Mouse (Mus musculus): ENCODE results near the gene Gramd1a. TPM values are rescaled to one million over a fixed set of nuclear protein-coding genes. Genes with fewer than 3 reads are reported as not detected.

Gene Gramd1a
- polyA plus RNA-seq, 1 experiment from 2014 or later, result 69.5 TPM

DNA sequence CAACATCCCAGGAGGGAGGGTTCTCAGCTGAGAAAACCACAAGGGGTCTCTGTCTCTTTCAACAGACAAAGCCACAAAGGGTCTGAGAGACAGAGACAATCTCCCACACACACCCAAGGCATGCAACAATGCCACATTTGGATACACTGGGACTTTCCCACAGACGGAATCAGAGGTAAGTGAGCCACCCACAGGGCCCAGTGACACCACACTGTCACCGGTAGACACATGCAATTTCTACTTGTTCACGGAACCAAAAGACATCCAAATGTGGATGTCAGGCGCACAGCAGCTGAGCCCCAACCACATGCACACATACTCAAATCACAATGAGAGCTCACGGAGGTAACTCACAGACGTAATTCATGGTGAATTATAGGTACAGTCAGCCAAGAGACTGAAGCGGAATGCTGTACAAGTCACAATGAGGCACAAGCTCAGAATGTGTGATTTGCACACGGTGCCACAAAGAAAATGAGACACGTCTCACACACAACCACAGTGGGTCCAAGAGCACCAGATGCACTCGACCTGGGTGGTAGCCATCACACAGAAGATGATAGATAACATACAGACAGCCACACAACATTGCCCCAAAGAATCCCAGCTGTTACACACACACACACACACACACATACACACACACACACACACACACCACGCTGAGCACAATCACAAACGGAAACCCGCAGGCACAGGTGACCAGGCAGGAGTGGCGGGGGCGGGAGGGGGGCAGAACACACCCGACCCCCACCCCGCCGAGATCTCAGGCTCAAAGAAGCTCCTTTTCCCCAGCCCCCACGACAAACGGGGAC, 5.7 kb downstream of the Gramd1a start:
- Histone ChIP-seq H3K4me1 (peaks cover 51% of the 10 kb centered on the region), H3K9ac (peak overlapping the region; percentile 95), H3K27ac (peak overlapping the region; percentile 94), H3K36me3 (peaks cover 4% of the 10 kb centered on the region; the same call in 1 of the 2 replicates), H3K27me3 (no peaks in the 10 kb centered on the region), H3K4me2 (peak overlapping the region; percentile 61), H3K4me3 (replicated peaks) (peak overlapping the region; percentile 93), H3K9me3 (replicated peaks) (no peaks in the 10 kb centered on the region)
- no peak for ATAC-seq (replicated peaks; ENCODE audit: low FRiP score)
- under 1% methylated on average over 20 of the region's 20 CpGs for WGBS

DNA sequence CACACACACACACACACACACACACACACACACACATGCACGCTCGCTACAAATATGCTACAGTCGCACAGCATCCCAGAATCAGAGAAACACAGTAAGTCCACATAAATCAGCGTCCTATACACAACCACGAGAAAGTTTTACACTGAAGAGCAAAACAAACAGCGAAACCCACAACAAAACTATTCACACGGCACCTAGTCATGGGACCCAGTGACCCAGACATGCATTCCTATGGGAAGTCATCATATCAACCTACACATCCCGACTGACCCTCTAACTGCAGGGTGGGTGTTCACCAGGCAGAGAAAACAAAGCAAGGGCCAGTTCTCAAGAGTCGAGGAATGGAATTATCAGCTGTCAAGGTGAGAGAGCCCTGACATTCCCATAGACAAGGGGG, 6.4 kb downstream of the Gramd1a start:
- peak overlapping the region; percentile 95 for H3K9ac ChIP-seq

DNA sequence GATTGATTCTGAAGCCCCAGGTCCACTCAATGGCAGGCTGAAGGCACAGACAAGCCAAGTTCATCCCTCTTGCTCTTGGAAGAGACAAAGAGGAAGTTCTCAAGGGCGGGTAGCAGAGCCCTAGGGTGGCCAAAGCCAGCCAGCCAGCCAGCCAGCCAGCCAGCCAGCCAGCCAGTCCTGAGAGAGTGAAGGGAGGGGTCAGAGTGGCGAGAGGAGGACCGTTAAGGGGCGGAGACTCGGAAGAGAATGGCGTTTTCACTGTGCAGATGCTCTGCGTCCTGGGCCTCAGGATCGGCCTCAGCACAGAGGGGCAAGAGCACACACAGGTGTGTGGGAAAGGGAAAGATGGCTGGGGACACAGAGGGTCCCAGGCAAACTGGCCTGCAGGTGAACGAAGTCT, 6.9 kb downstream of the Gramd1a start:
- Histone ChIP-seq H3K4me2 (peak overlapping the region; percentile 61), H3K9me3 (replicated peaks) (no peaks in the 10 kb centered on the region), H3K4me3 (replicated peaks) (peak overlapping the region; percentile 93), H3K36me3 (peaks cover 5% of the 10 kb centered on the region; the same call in 1 of the 2 replicates), H3K27me3 (no peaks in the 10 kb centered on the region), H3K9ac (0 out of 2 replicates have a peak overlapping the region, but pooled peaks have one; percentile 15), H3K4me1 (peaks cover 51% of the 10 kb centered on the region), H3K27ac (peak overlapping the region; percentile 94; the same call in 1 of the 2 replicates)
- 0 out of 2 replicates have a peak, but pooled peaks have one; percentile 8 for ATAC-seq (replicated peaks; ENCODE audit: low FRiP score)
- WGBS, result 6% methylated on average over 9 of the region's 9 CpGs

More for the DNA sequence above, 6.4 kb downstream of the Gramd1a start:
- Histone ChIP-seq H3K36me3 (peaks cover 5% of the 10 kb centered on the region; the same call in 1 of the 2 replicates), H3K27me3 (no peaks in the 10 kb centered on the region), H3K4me3 (replicated peaks) (peak overlapping the region; percentile 93), H3K27ac (peak overlapping the region; percentile 94), H3K9me3 (replicated peaks) (no peaks in the 10 kb centered on the region), H3K4me1 (peaks cover 51% of the 10 kb centered on the region), H3K4me2 (peak overlapping the region; percentile 61)
- WGBS, result 31% methylated on average over 9 of the region's 9 CpGs
- ATAC-seq (replicated peaks; ENCODE audit: low FRiP score), result no peak

DNA sequence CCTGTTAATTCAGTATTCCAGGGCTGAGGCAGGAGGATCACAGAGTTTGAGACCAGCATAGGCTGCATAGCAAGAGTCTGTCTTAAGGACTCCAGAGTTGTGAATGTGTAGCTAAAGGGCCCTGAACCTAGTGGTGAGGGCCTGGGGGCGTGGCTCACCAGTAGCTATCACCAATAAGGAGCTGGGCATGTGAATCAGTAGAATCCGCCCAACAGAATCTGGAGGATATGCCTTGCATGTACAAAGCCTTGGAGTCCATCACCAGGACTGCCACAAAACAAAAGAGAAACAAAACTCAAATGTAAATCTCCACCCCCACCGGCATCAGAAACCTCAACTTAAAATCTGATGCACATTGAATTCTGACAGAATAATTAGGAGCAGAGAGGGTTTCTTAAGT, 7.6 kb downstream of the Gramd1a start:
- peak overlapping the region; percentile 94; the same call in 1 of the 2 replicates for H3K27ac ChIP-seq
- H3K4me2 ChIP-seq, result peak overlapping the region; percentile 61
- peak overlapping the region; percentile 93; the same call in 1 of the 2 replicates for H3K4me3 ChIP-seq (replicated peaks)

DNA sequence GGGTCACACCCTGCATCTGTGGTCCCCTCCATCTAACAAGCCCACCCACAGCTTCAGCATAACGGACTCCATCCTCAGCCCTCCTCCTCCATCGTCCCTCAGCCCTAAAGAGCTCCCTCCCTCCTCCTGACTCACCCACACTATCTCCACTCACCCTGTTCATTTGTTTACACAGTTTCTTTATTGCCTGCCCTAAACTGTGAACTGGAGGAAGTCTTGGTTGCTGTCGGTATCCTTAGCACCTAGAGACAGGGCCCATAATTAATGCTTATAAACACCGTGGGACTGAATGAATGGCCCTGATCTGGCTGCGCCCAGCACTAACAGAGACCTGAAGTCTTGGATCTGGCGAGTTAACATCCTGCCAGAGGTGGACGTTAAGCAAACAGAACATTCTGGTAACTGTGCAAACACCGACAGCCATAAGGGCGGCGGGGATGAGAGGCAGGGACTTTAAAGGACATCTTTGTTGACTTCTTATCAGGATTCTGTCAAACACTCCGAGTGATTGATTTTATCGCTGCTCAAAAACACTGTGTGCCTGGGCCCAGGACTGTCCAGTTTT, 10.0 kb downstream of the Gramd1a start:
- Histone ChIP-seq H3K36me3 (peaks cover 35% of the 10 kb centered on the region), H3K4me3 (replicated peaks) (no peak overlapping the region), H3K27ac (no peak overlapping the region), H3K27me3 (no peaks in the 10 kb centered on the region), H3K9me3 (replicated peaks) (no peaks in the 10 kb centered on the region), H3K9ac (no peak overlapping the region), H3K4me1 (peaks cover 38% of the 10 kb centered on the region), H3K4me2 (no peak overlapping the region)
- ATAC-seq (replicated peaks; ENCODE audit: low FRiP score), result no peak
- 25% methylated on average over 12 of the region's 12 CpGs for WGBS

More for the DNA sequence above, 7.6 kb downstream of the Gramd1a start:
- no peaks in the 10 kb centered on the region for H3K9me3 ChIP-seq (replicated peaks)
- peaks cover 11% of the 10 kb centered on the region for H3K36me3 ChIP-seq
- H3K27me3 ChIP-seq, result no peaks in the 10 kb centered on the region
- H3K4me1 ChIP-seq, result peaks cover 51% of the 10 kb centered on the region
- 77% methylated on average over 3 of the region's 3 CpGs for WGBS
- H3K9ac ChIP-seq, result 0 out of 2 replicates have a peak overlapping the region, but pooled peaks have one; percentile 15
- no peak for ATAC-seq (replicated peaks; ENCODE audit: low FRiP score)

DNA sequence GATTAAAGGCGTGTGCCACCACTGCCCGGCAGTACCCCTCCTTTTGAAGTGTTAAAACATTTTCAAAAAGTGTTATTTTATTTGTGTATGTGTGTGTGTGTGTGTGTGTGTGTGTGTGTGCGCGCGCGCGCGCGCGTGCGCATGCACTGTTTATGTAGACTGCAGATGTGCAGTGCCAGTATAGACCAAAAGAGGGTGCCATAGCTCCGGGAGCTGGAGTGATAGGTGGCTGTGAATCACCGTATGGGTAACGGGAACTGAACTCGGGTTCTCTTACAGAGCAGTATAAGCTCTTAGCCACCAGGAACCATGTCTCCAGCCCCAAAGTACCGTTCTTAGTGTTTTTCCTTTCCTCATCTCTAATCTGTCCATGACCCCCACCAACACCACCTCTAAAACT, 10.8 kb downstream of the Gramd1a start:
- Histone ChIP-seq H3K36me3 (peaks cover 43% of the 10 kb centered on the region), H3K27ac (no peak overlapping the region)
- WGBS, result 98% methylated on average over 16 of the region's 16 CpGs

DNA sequence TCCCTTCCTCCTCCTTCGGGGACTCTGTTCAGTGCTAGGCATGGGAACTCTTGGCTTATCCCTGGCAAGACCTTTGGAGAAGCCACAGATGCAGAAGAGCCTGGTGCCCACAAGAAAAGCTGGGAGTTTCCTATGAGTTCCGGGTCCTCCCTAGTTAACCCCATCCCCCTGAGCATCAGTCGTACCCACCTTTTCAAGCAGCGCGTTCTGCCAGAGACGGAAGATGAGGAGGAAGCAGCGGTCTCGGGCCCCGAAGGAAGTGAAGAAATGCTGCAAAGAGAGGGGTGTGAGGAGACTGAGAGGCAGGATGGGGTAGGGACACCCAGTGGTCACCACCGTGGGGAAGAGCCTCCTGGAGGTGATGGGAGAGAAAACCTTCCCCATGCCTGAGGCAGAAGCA, 14.8 kb downstream of the Gramd1a start:
- WGBS, result 91% methylated on average over 10 of the region's 10 CpGs
- Histone ChIP-seq H3K4me1 (peaks cover 4% of the 10 kb centered on the region), H3K9me3 (replicated peaks) (no peaks in the 10 kb centered on the region), H3K36me3 (peaks cover 83% of the 10 kb centered on the region), H3K27ac (no peak overlapping the region), H3K4me2 (no peak overlapping the region), H3K27me3 (no peaks in the 10 kb centered on the region), H3K4me3 (replicated peaks) (no peak overlapping the region), H3K9ac (no peak overlapping the region)
- no peak for ATAC-seq (replicated peaks; ENCODE audit: low FRiP score)

More for the DNA sequence above, 10.8 kb downstream of the Gramd1a start:
- Histone ChIP-seq H3K4me1 (peaks cover 36% of the 10 kb centered on the region), H3K9me3 (replicated peaks) (no peaks in the 10 kb centered on the region), H3K4me3 (replicated peaks) (no peak overlapping the region), H3K9ac (no peak overlapping the region), H3K27me3 (no peaks in the 10 kb centered on the region), H3K4me2 (no peak overlapping the region)
- no peak for ATAC-seq (replicated peaks; ENCODE audit: low FRiP score)

DNA sequence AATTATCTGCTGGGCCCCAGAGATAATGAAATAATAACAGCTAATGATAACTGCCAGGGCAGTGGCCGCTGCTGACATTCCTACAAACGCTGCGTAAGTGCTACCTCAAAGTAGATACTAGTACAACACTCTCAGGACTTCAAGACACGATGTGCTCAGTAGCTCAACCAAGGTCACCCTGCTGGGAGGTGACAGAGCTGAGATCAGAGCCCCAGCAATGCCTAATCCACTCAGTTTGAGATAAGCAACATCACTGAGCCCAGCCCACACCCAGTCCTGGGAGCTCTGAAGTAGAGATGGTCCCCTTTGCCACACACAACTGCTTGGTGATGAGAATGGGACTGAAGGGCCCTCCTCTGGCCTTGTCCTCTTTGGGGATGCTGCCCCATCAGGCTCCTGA, 15.4 kb downstream of the Gramd1a start:
- peaks cover 89% of the 10 kb centered on the region for H3K36me3 ChIP-seq
- no peak overlapping the region for H3K4me3 ChIP-seq (replicated peaks)
- H3K9me3 ChIP-seq (replicated peaks), result no peaks in the 10 kb centered on the region
- H3K4me1 ChIP-seq, result no peaks in the 10 kb centered on the region
- no peak for ATAC-seq (replicated peaks; ENCODE audit: low FRiP score)
- no peaks in the 10 kb centered on the region for H3K27me3 ChIP-seq
- 88% methylated on average over 4 of the region's 4 CpGs for WGBS
- H3K4me2 ChIP-seq, result no peak overlapping the region
- H3K27ac ChIP-seq, result no peak overlapping the region
- H3K9ac ChIP-seq, result no peak overlapping the region

DNA sequence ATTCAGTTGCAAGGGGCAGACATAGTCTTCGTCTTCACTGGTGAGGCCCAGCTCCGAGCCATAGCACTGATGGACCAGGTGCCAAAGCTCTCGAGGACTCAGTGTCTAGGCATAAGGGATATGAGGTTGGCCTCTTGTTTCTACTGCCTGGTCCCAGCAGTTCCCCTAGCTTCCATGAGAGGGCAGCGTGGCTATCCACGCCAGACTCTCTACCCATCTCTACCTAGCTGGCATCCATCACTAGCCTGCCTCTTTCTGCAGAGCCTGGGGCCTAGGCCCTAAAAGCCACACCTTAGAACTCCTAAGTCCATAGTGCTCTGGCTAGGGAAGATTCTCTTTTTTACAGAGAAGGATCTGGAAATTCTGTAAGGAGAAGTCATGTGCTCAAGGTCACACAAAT, 15.9 kb downstream of the Gramd1a start:
- Histone ChIP-seq H3K4me1 (no peaks in the 10 kb centered on the region), H3K36me3 (peaks cover 89% of the 10 kb centered on the region), H3K27ac (no peak overlapping the region), H3K4me2 (no peak overlapping the region), H3K9me3 (replicated peaks) (no peaks in the 10 kb centered on the region), H3K9ac (no peak overlapping the region), H3K27me3 (no peaks in the 10 kb centered on the region), H3K4me3 (replicated peaks) (no peak overlapping the region)
- no peak for ATAC-seq (replicated peaks; ENCODE audit: low FRiP score)
- 63% methylated on average over 5 of the region's 5 CpGs for WGBS

DNA sequence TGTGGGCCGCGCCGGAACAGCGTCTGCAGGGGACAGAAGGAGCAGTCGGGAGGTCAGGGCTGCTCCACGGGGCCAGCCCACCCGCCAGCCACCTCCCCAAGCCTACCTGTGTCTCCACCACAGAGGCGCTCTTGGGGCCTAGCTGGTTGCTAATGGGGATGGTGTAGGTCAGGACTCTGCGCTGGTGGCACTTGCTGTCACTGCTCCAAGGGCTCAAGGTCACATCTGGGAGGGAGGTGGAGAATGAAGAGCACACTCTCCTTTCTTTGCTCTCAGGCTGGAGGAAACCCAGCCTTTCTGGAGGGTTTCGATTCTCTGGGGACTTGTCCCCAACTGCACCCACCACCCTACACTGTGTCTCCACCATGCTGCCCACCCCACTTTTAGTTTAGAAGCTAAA, 20.0 kb downstream of the Gramd1a start:
- Histone ChIP-seq H3K27me3 (no peaks in the 10 kb centered on the region), H3K4me2 (no peak overlapping the region), H3K9ac (no peak overlapping the region), H3K36me3 (peaks cover 100% of the 10 kb centered on the region), H3K4me3 (replicated peaks) (no peak overlapping the region), H3K4me1 (no peaks in the 10 kb centered on the region), H3K9me3 (replicated peaks) (no peaks in the 10 kb centered on the region), H3K27ac (no peak overlapping the region)
- 89% methylated on average over 10 of the region's 10 CpGs for WGBS
- no peak for ATAC-seq (replicated peaks; ENCODE audit: low FRiP score)

DNA sequence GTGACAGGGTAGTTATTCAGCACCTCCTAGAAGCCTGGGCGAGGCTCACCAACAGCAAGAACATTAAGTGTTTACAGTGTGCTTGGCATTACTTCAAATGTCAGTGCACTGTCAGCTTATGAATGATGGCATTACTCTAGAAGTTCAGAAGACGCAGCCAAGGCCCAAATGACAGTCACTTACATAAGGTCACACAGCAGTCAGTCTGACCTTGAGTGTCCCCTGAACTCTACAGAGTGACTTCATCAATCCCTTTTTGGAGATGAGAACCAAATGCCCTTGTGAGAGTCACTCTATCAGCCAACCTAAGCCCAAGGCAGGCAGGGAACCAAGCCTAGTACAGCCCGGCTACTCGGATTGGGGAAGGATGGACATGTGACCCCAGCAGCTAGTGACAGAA, 23.8 kb downstream of the Gramd1a start:
- ATAC-seq (replicated peaks; ENCODE audit: low FRiP score), result no peak
- H3K4me2 ChIP-seq, result no peak overlapping the region
- no peak overlapping the region for H3K4me3 ChIP-seq (replicated peaks)
- H3K4me1 ChIP-seq, result peaks cover 8% of the 10 kb centered on the region
- no peak overlapping the region for H3K27ac ChIP-seq
- no peaks in the 10 kb centered on the region for H3K9me3 ChIP-seq (replicated peaks)
- H3K9ac ChIP-seq, result no peak overlapping the region
- peaks cover 87% of the 10 kb centered on the region for H3K36me3 ChIP-seq
- 91% methylated on average over 4 of the region's 4 CpGs for WGBS
- peaks cover 16% of the 10 kb centered on the region for H3K27me3 ChIP-seq

DNA sequence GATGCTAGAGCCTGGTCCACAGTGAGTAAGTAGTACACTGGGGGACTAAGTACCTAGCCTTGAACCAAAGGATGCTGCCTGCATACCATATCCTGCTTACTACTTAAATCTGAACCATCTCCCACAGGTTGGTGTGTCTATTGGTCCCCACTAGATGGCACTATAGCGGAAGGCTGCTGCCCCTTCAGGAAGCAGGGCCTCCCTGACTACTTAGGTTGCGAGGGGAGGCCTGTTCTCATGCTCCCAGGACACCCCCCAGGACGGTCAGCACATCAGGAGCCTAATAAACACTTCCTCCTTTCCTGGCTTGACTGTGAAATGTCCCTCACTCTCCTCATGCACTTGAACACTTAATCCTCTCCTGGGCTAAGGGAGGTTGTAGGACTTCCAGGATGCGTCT, 24.9 kb downstream of the Gramd1a start:
- Histone ChIP-seq H3K9me3 (replicated peaks) (no peaks in the 10 kb centered on the region), H3K4me1 (peaks cover 17% of the 10 kb centered on the region), H3K4me3 (replicated peaks) (no peak overlapping the region), H3K27ac (no peak overlapping the region), H3K27me3 (peaks cover 26% of the 10 kb centered on the region), H3K36me3 (peaks cover 77% of the 10 kb centered on the region), H3K9ac (no peak overlapping the region), H3K4me2 (no peak overlapping the region)
- ATAC-seq (replicated peaks; ENCODE audit: low FRiP score), result no peak; the same call in 1 of the 2 replicates
- 29% methylated on average over 4 of the region's 4 CpGs for WGBS

Measured in kidney, embryonic 15.5 days (tissue).